Mouse (Mus musculus): ENCODE results near the gene Mlkl. TPM values are rescaled to one million over a fixed set of nuclear protein-coding genes. Genes with fewer than 3 reads are reported as not detected.
"Not testable (repeated sequence)": the region's sequence is repeated elsewhere in the genome, so short reads cannot be mapped to it uniquely, and the experiment has no call there.

Gene Mlkl
- polyA plus RNA-seq, 1 experiment from 2014 or later = 0.43 TPM

DNA sequence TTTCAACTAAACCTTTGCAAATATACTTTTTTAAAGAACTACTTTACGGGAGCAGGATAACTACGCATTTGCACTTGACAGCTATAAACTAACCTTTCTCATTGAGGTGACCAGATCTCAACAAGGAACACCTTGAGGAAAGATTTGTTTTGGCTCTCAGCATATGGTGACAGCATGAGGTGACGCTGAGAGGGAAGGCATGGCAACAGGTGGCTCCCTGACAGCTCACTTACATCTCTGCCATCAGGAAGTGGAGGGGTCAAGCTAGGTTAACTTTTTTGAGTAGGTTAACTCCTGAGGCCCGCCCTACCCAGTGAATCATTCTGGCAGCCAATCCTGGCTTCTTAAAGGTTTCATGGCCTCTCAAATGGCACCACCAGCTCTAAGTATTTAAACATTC is 52.4 kb downstream of the Mlkl start:
- Histone ChIP-seq H3K4me2 (ENCODE audit: low read depth, low read length, severe bottlenecking) (no peak overlapping the region), H3K27ac (ENCODE audit: low read depth, low read length) (no peak overlapping the region), H3K4me1 (replicated peaks; ENCODE audit: control insufficient read depth, insufficient read depth, low read length) (no peaks in the 10 kb centered on the region), H3K9me3 (ENCODE audit: control insufficient read depth, low read length) (no peaks in the 10 kb centered on the region), H3K36me3 (ENCODE audit: control insufficient read depth, insufficient read depth, low read length) (peaks cover 28% of the 10 kb centered on the region), H3K9ac (ENCODE audit: low read length) (no peak overlapping the region), H3K4me3 (ENCODE audit: low read depth, low read length) (no peak overlapping the region), H3K27me3 (ENCODE audit: control insufficient read depth, insufficient read depth, low read length) (no peaks in the 10 kb centered on the region)
- ATAC-seq (replicated peaks; ENCODE audit: low FRiP score) = no peak
- no peak for DNase-seq (ENCODE audit: low spot score)
- WGBS = 93% methylated on average over 4 of the region's 4 CpGs

DNA sequence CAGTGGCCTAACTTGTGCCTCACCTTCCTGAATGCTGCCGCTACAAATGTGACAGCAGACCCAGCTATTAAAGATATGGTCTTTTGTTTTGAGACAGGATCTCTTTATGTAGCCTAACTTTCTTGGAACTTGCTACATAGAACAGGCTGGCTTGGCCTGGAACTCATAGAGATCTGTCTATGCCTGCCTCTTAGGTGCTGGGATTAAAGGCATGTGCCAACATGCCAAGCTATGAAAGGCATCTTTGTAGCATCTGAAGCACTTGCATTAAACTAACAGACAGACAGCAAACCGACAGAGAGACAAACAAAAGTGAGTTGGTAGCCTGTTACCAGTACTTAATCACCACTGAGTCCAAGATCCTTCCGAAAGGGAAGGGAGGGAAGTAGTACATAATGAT is 55.9 kb downstream of the Mlkl start:
- ATAC-seq (replicated peaks; ENCODE audit: low FRiP score) (no peak), DNase-seq (ENCODE audit: low spot score) (no peak)
- no peak overlapping the region for H3K4me3 ChIP-seq (ENCODE audit: low read depth, low read length)
- no peak overlapping the region for H3K9ac ChIP-seq (ENCODE audit: low read length)
- H3K4me1 ChIP-seq (replicated peaks; ENCODE audit: control insufficient read depth, insufficient read depth, low read length) = no peaks in the 10 kb centered on the region
- no peaks in the 10 kb centered on the region for H3K27me3 ChIP-seq (ENCODE audit: control insufficient read depth, insufficient read depth, low read length)
- H3K27ac ChIP-seq (ENCODE audit: low read depth, low read length) = no peak overlapping the region
- WGBS = 98% methylated on average over 3 of the region's 3 CpGs
- peaks cover 16% of the 10 kb centered on the region for H3K36me3 ChIP-seq (ENCODE audit: control insufficient read depth, insufficient read depth, low read length)
- no peaks in the 10 kb centered on the region for H3K9me3 ChIP-seq (ENCODE audit: control insufficient read depth, low read length)
- no peak overlapping the region for H3K4me2 ChIP-seq (ENCODE audit: low read depth, low read length, severe bottlenecking)

DNA sequence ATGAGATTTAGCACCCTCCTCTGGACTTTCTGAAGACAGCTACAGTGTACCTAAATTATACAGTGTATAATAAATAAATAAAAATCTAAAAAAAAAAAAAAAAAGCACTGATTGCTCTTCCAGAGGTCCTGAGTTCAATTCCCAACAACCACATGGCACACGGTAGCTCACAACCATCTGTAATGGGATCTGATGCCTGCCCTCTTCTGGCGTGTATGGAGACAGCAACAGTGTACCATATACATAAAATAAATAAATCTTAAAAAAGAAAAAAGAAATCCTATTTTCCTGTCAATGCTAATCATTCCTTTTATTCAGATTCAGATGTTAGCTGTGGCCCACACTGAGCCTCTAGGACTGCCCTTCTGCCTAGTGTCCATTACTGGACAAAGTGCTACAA is 69.7 kb downstream of the Mlkl start:
- WGBS = 83% methylated on average over 2 of the region's 2 CpGs
- no peak overlapping the region for H3K9ac ChIP-seq (ENCODE audit: low read length)
- no peak overlapping the region for H3K27ac ChIP-seq (ENCODE audit: low read depth, low read length)
- H3K27me3 ChIP-seq (ENCODE audit: control insufficient read depth, insufficient read depth, low read length) = no peaks in the 10 kb centered on the region
- no peak overlapping the region for H3K4me2 ChIP-seq (ENCODE audit: low read depth, low read length, severe bottlenecking)
- ATAC-seq (replicated peaks; ENCODE audit: low FRiP score) (no peak), DNase-seq (ENCODE audit: low spot score) (no peak)
- H3K9me3 ChIP-seq (ENCODE audit: control insufficient read depth, low read length) = no peaks in the 10 kb centered on the region
- H3K4me1 ChIP-seq (replicated peaks; ENCODE audit: control insufficient read depth, insufficient read depth, low read length) = no peaks in the 10 kb centered on the region
- no peak overlapping the region for H3K4me3 ChIP-seq (ENCODE audit: low read depth, low read length)
- peaks cover under 1% of the 10 kb centered on the region; the same call in 1 of the 2 replicates for H3K36me3 ChIP-seq (ENCODE audit: control insufficient read depth, insufficient read depth, low read length)

- not testable (repeated sequence) for DNase-seq (ENCODE audit: low spot score); ATAC-seq (replicated peaks; ENCODE audit: low FRiP score); H3K4me2 ChIP-seq (ENCODE audit: low read depth, low read length, severe bottlenecking); H3K27me3 ChIP-seq (ENCODE audit: control insufficient read depth, insufficient read depth, low read length); H3K9ac ChIP-seq (ENCODE audit: low read length); H3K9me3 ChIP-seq (ENCODE audit: control insufficient read depth, low read length); H3K4me1 ChIP-seq (replicated peaks; ENCODE audit: control insufficient read depth, insufficient read depth, low read length); H3K4me3 ChIP-seq (ENCODE audit: low read depth, low read length); H3K36me3 ChIP-seq (ENCODE audit: control insufficient read depth, insufficient read depth, low read length); H3K27ac ChIP-seq (ENCODE audit: low read depth, low read length)
- 74% methylated on average over 7 of the region's 7 CpGs for WGBS
Observed at GRCm38 (mm10) chr8:111266161-111266560, 71.8 kb downstream of the Mlkl start.

- H3K27me3 ChIP-seq (ENCODE audit: control insufficient read depth, insufficient read depth, low read length) = no peaks in the 10 kb centered on the region
- no peaks in the 10 kb centered on the region for H3K4me1 ChIP-seq (replicated peaks; ENCODE audit: control insufficient read depth, insufficient read depth, low read length)
- H3K4me3 ChIP-seq (ENCODE audit: low read depth, low read length) = no peak overlapping the region
- DNase-seq (ENCODE audit: low spot score) = no peak
- no peaks in the 10 kb centered on the region for H3K36me3 ChIP-seq (ENCODE audit: control insufficient read depth, insufficient read depth, low read length)
- no peak overlapping the region for H3K9ac ChIP-seq (ENCODE audit: low read length)
- 82% methylated on average over 2 of the region's 2 CpGs for WGBS
- H3K27ac ChIP-seq (ENCODE audit: low read depth, low read length) = no peak overlapping the region
- no peak for ATAC-seq (replicated peaks; ENCODE audit: low FRiP score)
- no peaks in the 10 kb centered on the region for H3K9me3 ChIP-seq (ENCODE audit: control insufficient read depth, low read length)
- no peak overlapping the region for H3K4me2 ChIP-seq (ENCODE audit: low read depth, low read length, severe bottlenecking)
Observed at GRCm38 (mm10) chr8:111264693-111265220, 73.2 kb downstream of the Mlkl start.

DNA sequence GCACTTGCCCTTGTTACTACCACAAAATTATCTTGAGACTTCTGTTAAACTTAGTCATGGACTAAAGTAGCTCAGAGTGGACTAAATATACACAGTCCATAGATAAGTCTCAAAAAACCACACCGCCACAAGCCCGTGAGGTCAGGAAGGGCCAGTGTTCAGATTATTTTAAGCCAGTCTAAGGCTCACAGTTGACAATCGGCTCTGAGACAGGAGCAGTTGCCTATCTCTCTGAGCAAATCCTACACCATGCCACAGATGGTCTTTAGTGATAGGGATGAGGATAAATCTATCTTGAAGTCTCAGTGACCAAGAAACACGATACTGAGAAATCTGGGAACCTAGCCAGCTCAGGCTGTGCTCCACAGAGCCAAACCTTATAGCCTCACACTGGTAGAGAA is 76.0 kb downstream of the Mlkl start:
- Histone ChIP-seq H3K4me2 (ENCODE audit: low read depth, low read length, severe bottlenecking) (no peak overlapping the region), H3K9me3 (ENCODE audit: control insufficient read depth, low read length) (no peaks in the 10 kb centered on the region), H3K9ac (ENCODE audit: low read length) (no peak overlapping the region), H3K27me3 (ENCODE audit: control insufficient read depth, insufficient read depth, low read length) (no peaks in the 10 kb centered on the region), H3K27ac (ENCODE audit: low read depth, low read length) (no peak overlapping the region), H3K36me3 (ENCODE audit: control insufficient read depth, insufficient read depth, low read length) (no peaks in the 10 kb centered on the region), H3K4me1 (replicated peaks; ENCODE audit: control insufficient read depth, insufficient read depth, low read length) (no peaks in the 10 kb centered on the region), H3K4me3 (ENCODE audit: low read depth, low read length) (no peak overlapping the region)
- DNase-seq (ENCODE audit: low spot score) (no peak), ATAC-seq (replicated peaks; ENCODE audit: low FRiP score) (no peak)
- 89% methylated on average over 4 of the region's 4 CpGs for WGBS

Other genes with a start within 250 kb of the Mlkl start
- 0.36 and 0.49 TPM in 2 replicates for gene Clec18a, start 245.8 kb downstream of the Mlkl start, polyA plus RNA-seq (2014; fragmentation: Nextera tagmentation; extraction: Ambion mirVana)
- 7.4 and 8.5 TPM in 2 replicates for gene Pdpr, start 243.5 kb downstream of the Mlkl start, polyA plus RNA-seq (2014; fragmentation: Nextera tagmentation; extraction: Ambion mirVana)
- 76.7 and 80.0 TPM in 2 replicates for gene Glg1, start 79.0 kb downstream of the Mlkl start, polyA plus RNA-seq (2014; fragmentation: Nextera tagmentation; extraction: Ambion mirVana)
- 97.3 TPM in 2 replicates for gene Rfwd3, start 38.0 kb downstream of the Mlkl start, polyA plus RNA-seq (2014; fragmentation: Nextera tagmentation; extraction: Ambion mirVana)
- 0.09 TPM in 1 of 2 replicates, not detected in the other for gene Fa2h, start 55.6 kb upstream of the Mlkl start, polyA plus RNA-seq (2014; fragmentation: Nextera tagmentation; extraction: Ambion mirVana)
- 3.4 and 3.7 TPM in 2 replicates for gene Wdr59, start 183.9 kb upstream of the Mlkl start, polyA plus RNA-seq (2014; fragmentation: Nextera tagmentation; extraction: Ambion mirVana)
- 64.1 and 71.5 TPM in 2 replicates for gene Znrf1, start 197.9 kb upstream of the Mlkl start, polyA plus RNA-seq (2014; fragmentation: Nextera tagmentation; extraction: Ambion mirVana)

Measured in forebrain, embryonic 11.5 days (tissue).